Mouse (Mus musculus) C2C12 (cell line): ENCODE data around the gene Bfsp2.

Experiments
- CEBPB ChIP-seq: IDR thresholded peaks from one replicate; pipeline ENCODE4 v1.6.1; 2011; ENCODE audit warnings: low read depth, mild to moderate bottlenecking, control low read depth, moderate library complexity
- CTCF ChIP-seq: IDR thresholded peaks from one replicate; pipeline ENCODE4 v1.5.1; 2011; ENCODE audit not compliant: control insufficient read depth, insufficient read depth, insufficient read length
- MAX ChIP-seq: IDR thresholded peaks from one replicate; pipeline ENCODE4 v1.6.1; 2011; ENCODE audit warnings: mild to moderate bottlenecking, control low read depth
- MYOD1 ChIP-seq: IDR thresholded peaks from one replicate; pipeline ENCODE4 v1.6.1; 2011; ENCODE audit warnings: low read depth; ENCODE audit not compliant: control insufficient read depth, insufficient read length
- MYOG ChIP-seq: IDR thresholded peaks from one replicate; pipeline ENCODE4 v1.6.1; 2011; ENCODE audit not compliant: control insufficient read depth, insufficient read length; ENCODE audit errors: extremely low read depth

DNA sequence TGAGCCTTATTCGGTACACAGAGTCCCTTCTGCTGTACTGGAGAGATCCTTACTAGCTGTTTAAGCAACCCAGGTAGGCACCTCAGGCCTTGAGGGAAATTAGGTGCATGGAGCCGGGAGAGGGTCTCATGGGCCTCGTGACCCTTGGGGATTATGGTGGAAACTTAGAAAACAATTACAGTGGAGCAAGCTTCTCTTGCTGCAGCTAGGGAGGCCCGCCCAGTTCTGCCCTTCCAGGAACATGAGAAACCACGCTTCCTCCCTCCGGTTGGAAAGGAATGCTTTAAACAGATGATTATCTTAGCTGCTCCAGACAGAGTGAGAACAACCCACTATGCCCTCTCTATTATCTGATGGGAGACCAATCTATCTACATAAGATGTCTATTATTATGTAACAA is 97.2 kb downstream of the Bfsp2 start:
- no peak for TF ChIP-seq MAX
- TF ChIP-seq CEBPB = no peak
- no peak for TF ChIP-seq CTCF
- no peak for TF ChIP-seq MYOD1
- TF ChIP-seq MYOG = no peak
